Mouse (Mus musculus): ENCODE data around the gene Utp11. TPM values are rescaled to one million over a fixed set of nuclear protein-coding genes. Genes with fewer than 3 reads are reported as not detected.

Utp11 gene
- total RNA-seq, 2 experiments from 2014 or later: 57.1 to 81.6 TPM

GRCm38 (mm10) chr4:124705661-124706269 is 12.4 kb upstream of the Utp11 start:
- no peak for ATAC-seq (replicated peaks; ENCODE audit: poor library complexity, severe bottlenecking)

GRCm38 (mm10) chr4:124704797-124705474 is 11.5 kb upstream of the Utp11 start:
- peak; percentile 6 for ATAC-seq (replicated peaks; ENCODE audit: poor library complexity, severe bottlenecking)

GRCm38 (mm10) chr4:124703881-124704796 is 10.7 kb upstream of the Utp11 start:
- peak; percentile 7; the same call in 1 of the 2 replicates for ATAC-seq (replicated peaks; ENCODE audit: poor library complexity, severe bottlenecking)

GRCm38 (mm10) chr4:124703406-124703805 is 10.0 kb upstream of the Utp11 start:
- ATAC-seq (replicated peaks; ENCODE audit: poor library complexity, severe bottlenecking): 0 out of 2 replicates have a peak, but pooled peaks have one; percentile 8

- no peak for ATAC-seq (replicated peaks; ENCODE audit: poor library complexity, severe bottlenecking)
Measured at GRCm38 (mm10) chr4:124701916-124702315, 8.5 kb upstream of the Utp11 start.

GRCm38 (mm10) chr4:124701052-124701845 is 7.8 kb upstream of the Utp11 start:
- ATAC-seq (replicated peaks; ENCODE audit: poor library complexity, severe bottlenecking): no peak

- peak; percentile 57 for ATAC-seq (replicated peaks; ENCODE audit: poor library complexity, severe bottlenecking)
Measured at GRCm38 (mm10) chr4:124700248-124700971, 7.0 kb upstream of the Utp11 start, which contains the start of gene Fhl3. Gene Fhl3 (plus strand): TSS chr4:124700701.

GRCm38 (mm10) chr4:124699791-124700190 is 6.4 kb upstream of the Utp11 start:
- no peak for ATAC-seq (replicated peaks; ENCODE audit: poor library complexity, severe bottlenecking)

- ATAC-seq (replicated peaks; ENCODE audit: poor library complexity, severe bottlenecking): peak; percentile 43
Measured at GRCm38 (mm10) chr4:124695786-124696516, 2.6 kb upstream of the Utp11 start.

GRCm38 (mm10) chr4:124694572-124694971 is 1.2 kb upstream of the Utp11 start:
- no peak for ATAC-seq (replicated peaks; ENCODE audit: poor library complexity, severe bottlenecking)

GRCm38 (mm10) chr4:124692416-124692861 is 961 bp downstream of the Utp11 start:
- no peak for ATAC-seq (replicated peaks; ENCODE audit: poor library complexity, severe bottlenecking)

- no peak for ATAC-seq (replicated peaks; ENCODE audit: poor library complexity, severe bottlenecking)
Measured at GRCm38 (mm10) chr4:124691455-124691854, 1.9 kb downstream of the Utp11 start.

- ATAC-seq (replicated peaks; ENCODE audit: poor library complexity, severe bottlenecking): no peak
Measured at GRCm38 (mm10) chr4:124685897-124686402, 7.5 kb downstream of the Utp11 start.

GRCm38 (mm10) chr4:124685453-124685852 is 7.9 kb downstream of the Utp11 start:
- ATAC-seq (replicated peaks; ENCODE audit: poor library complexity, severe bottlenecking): no peak

- ATAC-seq (replicated peaks; ENCODE audit: poor library complexity, severe bottlenecking): no peak
Measured at GRCm38 (mm10) chr4:124685004-124685403, 8.4 kb downstream of the Utp11 start.

GRCm38 (mm10) chr4:124683474-124683873 is 9.9 kb downstream of the Utp11 start:
- ATAC-seq (replicated peaks; ENCODE audit: poor library complexity, severe bottlenecking): peak; percentile 48; the same call in 1 of the 2 replicates

GRCm38 (mm10) chr4:124682270-124682669 is 11.1 kb downstream of the Utp11 start:
- peak; percentile 50 for ATAC-seq (replicated peaks; ENCODE audit: poor library complexity, severe bottlenecking)

GRCm38 (mm10) chr4:124675958-124676357 is 17.4 kb downstream of the Utp11 start:
- ATAC-seq (replicated peaks; ENCODE audit: poor library complexity, severe bottlenecking): no peak
